Mouse (Mus musculus): ENCODE data around the gene S100a16.

S100a16 gene

DNA sequence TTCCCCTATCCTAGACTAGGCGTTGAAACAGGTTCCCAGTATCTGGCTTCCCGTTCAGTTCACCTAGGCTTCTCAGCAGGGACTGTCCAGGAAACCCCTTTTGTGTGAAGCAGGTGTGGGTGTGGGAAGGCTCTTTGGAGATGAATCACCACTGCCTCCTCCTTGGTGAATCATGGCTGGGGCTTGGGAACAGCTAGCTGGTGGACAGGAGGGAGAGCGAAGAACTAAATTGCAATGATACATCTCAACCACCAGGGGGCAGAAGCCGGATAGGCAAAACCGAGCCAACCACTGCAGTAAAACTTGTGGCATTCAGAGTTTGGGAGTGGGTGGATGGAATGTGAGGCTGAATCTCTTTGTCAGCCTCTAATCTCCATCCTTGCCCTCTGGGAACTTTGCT lies 48.5 kb downstream of the S100a16 start:
- DNase-seq (ENCODE audit: low read depth, low spot score), result peak; percentile 80

- peak; percentile 74 for DNase-seq (ENCODE audit: low read depth, low spot score)
Observed at GRCm38 (mm10) chr3:90586016-90586643, 49.1 kb downstream of the S100a16 start.

GRCm38 (mm10) chr3:90586906-90587305 lies 49.9 kb downstream of the S100a16 start:
- peak; percentile 91 for DNase-seq (ENCODE audit: low read depth, low spot score)

- DNase-seq (ENCODE audit: low read depth, low spot score), result peak; percentile 74
Observed at GRCm38 (mm10) chr3:90587361-90588101, 50.5 kb downstream of the S100a16 start.

DNA sequence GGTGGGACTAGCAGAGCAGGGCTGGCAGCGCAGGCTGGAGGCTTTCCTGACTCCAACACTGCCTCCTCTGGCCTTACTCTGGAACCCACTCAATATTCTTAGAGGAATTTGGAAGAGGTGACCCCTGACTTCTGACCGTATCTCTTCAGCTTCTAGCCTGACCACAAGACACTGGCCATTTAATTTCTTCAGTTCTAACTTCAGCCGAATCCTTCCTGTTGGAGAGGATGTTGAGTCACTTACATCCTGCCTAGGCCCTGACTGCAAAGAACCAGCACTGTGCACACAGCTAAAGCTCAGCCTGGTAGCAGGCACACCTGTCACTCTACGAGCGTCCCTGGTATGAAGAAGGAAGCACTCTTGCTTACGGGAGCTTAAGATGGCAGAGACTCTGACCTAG lies 52.3 kb downstream of the S100a16 start:
- peak; percentile 72 for DNase-seq (ENCODE audit: low read depth, low spot score)

GRCm38 (mm10) chr3:90589947-90590346 lies 52.9 kb downstream of the S100a16 start, which contains the start of gene S100a2:
Gene S100a2, plus strand, starts transcription at chr3:90590247.
- no peak for DNase-seq (ENCODE audit: low read depth, low spot score)
